Mouse (Mus musculus) stomach, embryonic 15.5 days (tissue): ENCODE data around the gene Acp6. TPM values are rescaled to one million over a fixed set of nuclear protein-coding genes. Genes with fewer than 3 reads are reported as not detected.

Experiments used
- polyA plus RNA-seq: library from polyadenylated mRNA; unstranded; fragments of >200 nt; fragmentation: Nextera tagmentation; extraction: Ambion mirVana; gene quantifications from 2 replicates; pipeline ENCODE4 v1.2.1, GENCODE M21; 2015

Acp6 gene
- polyA plus RNA-seq, 1 experiment from 2014 or later = 46.9 TPM

Other genes starting within 250 kb of the Acp6 start
- gene Gja8, start 232.8 kb upstream of the Acp6 start, polyA plus RNA-seq = not detected in 2 replicates
- 50.0 and 59.3 TPM in 2 replicates for gene Bcl9, start 139.1 kb downstream of the Acp6 start, polyA plus RNA-seq